Mouse (Mus musculus): Measurements from ENCODE around the gene Gspt1. TPM values are rescaled to one million over a fixed set of nuclear protein-coding genes. Genes with fewer than 3 reads are reported as not detected.
A peak's percentile ranks its signal among the peaks of the same experiment; 100 is the strongest.

Gspt1 gene
- polyA plus RNA-seq, 1 experiment from 2014 or later: 55.2 TPM

- H3K27me3 ChIP-seq: no peaks in the 10 kb centered on the region
- H3K4me1 ChIP-seq (replicated peaks): peaks cover 18% of the 10 kb centered on the region
- 91% methylated on average over 6 of the region's 6 CpGs for WGBS
- no peak overlapping the region for H3K4me3 ChIP-seq (replicated peaks)
- H3K36me3 ChIP-seq: no peaks in the 10 kb centered on the region
- H3K27ac ChIP-seq: no peak overlapping the region
- ATAC-seq: no peak
- no peaks in the 10 kb centered on the region for H3K9me3 ChIP-seq
- H3K9ac ChIP-seq (replicated peaks): no peak overlapping the region
- H3K4me2 ChIP-seq (replicated peaks): no peak overlapping the region
These were observed 82.4 kb downstream of the Gspt1 start for GRCm38 (mm10) chr16:11171679-11172078.

MicroRNAs encoded within 50 kb of the gene (microRNA counts, 519-probe panel; counts per million panel counts)
- microRNA mmu-miR-1945: 110 counts per million, percentile 56 among the panel's probes with 10 or more counts

Small RNAs within 50 kb of the gene (microRNA-seq; reads per million reads assigned to microRNA genes)
- gene Mir1945: 7.6 reads per million, percentile 25 among the genes with 10 or more reads in this experiment

Other genes with a start within 250 kb of the Gspt1 start
- gene Snn, start 193.4 kb downstream of the Gspt1 start, polyA plus RNA-seq (2015; fragmentation: Nextera tagmentation; extraction: Ambion mirVana): 133 and 140 TPM in 2 replicates
- gene Litaf, start 188.2 kb downstream of the Gspt1 start, polyA plus RNA-seq (2015; fragmentation: Nextera tagmentation; extraction: Ambion mirVana): 31.5 and 33.5 TPM in 2 replicates
- gene Txndc11, start 119.7 kb downstream of the Gspt1 start, polyA plus RNA-seq (2015; fragmentation: Nextera tagmentation; extraction: Ambion mirVana): 27.5 and 30.0 TPM in 2 replicates
- 75.1 and 79.3 TPM in 2 replicates for gene Zc3h7a, start 77.9 kb downstream of the Gspt1 start, polyA plus RNA-seq (2015; fragmentation: Nextera tagmentation; extraction: Ambion mirVana)
- 165 and 168 TPM in 2 replicates for gene Rsl1d1, start 51.0 kb downstream of the Gspt1 start, polyA plus RNA-seq (2015; fragmentation: Nextera tagmentation; extraction: Ambion mirVana)
- 0.27 TPM in 1 of 2 replicates, not detected in the other for gene Tnfrsf17, start 59.5 kb upstream of the Gspt1 start, polyA plus RNA-seq (2015; fragmentation: Nextera tagmentation; extraction: Ambion mirVana)
- 19.6 and 21.7 TPM in 2 replicates for gene Snx29, start 68.6 kb upstream of the Gspt1 start, polyA plus RNA-seq (2015; fragmentation: Nextera tagmentation; extraction: Ambion mirVana)

All from midbrain, embryonic 13.5 days (tissue).